Mouse (Mus musculus): ENCODE measurements around the gene Smyd1.
"Not testable (repeated sequence)": the region's sequence is repeated elsewhere in the genome, so short reads cannot be mapped to it uniquely, and the experiment has no call there.

The Smyd1 gene

DNA sequence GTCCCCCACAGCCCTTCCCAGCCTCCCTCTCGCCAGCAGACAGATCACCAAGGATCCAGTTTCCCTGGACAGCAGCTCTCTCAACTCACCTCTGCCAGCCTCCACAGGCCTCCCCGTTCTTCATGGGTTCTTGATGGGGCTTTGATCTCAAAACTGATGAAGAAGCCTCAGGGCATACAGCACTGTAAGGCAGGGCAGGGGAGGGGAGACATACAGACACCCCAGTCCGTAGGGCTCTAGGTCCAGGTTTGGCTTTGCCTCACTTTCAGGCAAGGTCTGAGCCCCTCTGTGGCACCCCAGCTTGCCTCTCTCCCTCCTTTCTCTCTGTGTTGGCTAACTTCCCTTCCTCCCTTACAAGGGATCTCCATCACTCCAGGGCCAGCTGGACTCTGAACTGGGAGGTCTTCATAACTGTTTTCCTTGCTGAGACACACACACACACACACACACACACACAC is at the start of gene Smyd1:
Gene Smyd1, minus strand, starts transcription at position 408 of the 458 bp plus-strand sequence.
- no peak for DNase-seq

- no peak for DNase-seq
Observed at GRCm38 (mm10) chr6:71371085-71371605, 49.1 kb upstream of the Smyd1 start.

- no peak for DNase-seq
Observed at GRCm38 (mm10) chr6:71369416-71369815, 47.4 kb upstream of the Smyd1 start.

DNA sequence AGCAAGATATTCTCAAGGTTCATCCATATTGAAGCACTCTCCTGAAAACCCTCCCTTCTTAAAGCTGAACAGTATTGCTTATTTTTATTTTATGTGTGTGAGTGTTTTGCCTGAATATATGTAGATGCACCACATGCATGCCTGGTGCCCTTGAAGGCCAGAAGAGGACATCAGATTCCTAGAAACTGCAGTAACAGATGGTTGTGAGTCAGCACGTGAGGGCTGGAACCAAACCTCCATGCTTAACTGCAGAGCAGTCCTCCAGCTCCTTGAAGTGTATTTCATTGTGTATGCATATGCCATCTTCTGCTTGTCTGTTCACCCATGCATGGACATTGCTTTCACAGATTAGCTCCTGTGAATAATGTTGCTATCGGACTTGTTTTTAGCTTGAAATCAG is 42.0 kb upstream of the Smyd1 start:
- no peak for DNase-seq

GRCm38 (mm10) chr6:71361156-71361670 is 39.2 kb upstream of the Smyd1 start:
- no peak for DNase-seq

DNA sequence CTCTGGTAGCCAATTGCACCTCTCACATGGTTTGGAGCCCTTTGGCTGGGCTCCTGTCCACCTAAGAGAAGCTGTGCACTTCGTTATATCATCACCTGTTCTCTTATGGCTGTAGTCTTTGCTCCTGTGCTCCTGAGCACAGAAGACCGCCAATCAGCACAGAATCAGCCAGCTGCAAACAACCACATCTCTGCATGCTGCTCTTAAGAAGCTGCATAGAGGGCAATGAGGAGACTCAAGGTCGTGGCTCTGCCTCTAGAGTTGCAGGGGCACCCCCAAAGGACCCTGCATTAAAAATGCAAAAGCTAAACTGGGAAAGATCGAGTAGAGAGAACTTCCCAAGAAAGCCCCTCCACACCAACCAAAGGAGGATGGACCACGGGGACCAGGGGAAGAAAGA is 38.7 kb upstream of the Smyd1 start:
- DNase-seq, result no peak

DNA sequence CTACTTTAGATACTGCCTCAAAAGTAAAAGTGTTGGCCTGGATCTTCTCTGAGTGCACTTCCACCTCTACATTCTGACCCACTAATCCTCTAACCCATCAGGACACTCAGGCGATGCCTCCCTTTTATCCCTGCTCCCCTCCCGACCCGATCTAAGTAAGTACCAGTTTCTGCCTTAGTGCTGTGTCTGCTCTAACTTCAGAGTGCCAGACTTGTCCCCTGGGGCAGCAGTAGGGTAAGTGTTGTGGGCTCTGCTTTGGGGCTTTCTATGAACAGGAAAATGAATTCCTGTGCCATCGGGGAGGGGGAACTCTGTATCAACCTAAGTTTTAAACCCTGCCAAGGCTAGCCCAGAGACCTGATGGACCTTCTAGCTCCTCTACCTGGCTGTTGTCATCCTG is 38.2 kb upstream of the Smyd1 start:
- no peak for DNase-seq

DNA sequence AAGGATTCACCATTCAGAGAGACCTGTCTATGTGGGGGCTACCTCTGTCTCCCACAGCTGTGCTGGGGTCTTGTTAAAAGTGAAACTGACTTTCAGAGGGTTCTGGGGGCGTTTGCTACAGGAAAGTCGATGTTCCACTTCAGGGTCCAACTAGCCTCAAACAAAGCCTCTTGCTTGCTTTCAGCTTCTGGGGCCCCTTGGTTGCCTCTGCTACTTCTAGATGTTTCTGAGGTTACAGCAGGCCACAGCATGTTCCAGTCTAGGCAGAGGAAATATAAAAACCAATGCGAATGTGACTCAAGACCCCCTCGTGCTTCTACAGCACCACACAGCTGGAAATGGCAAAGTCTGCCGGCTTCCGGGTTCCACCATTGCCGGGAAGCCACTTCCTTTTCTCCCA is 35.5 kb upstream of the Smyd1 start:
- no peak for DNase-seq

- DNase-seq, result no peak
Observed at GRCm38 (mm10) chr6:71353722-71354121, 31.7 kb upstream of the Smyd1 start.

DNA sequence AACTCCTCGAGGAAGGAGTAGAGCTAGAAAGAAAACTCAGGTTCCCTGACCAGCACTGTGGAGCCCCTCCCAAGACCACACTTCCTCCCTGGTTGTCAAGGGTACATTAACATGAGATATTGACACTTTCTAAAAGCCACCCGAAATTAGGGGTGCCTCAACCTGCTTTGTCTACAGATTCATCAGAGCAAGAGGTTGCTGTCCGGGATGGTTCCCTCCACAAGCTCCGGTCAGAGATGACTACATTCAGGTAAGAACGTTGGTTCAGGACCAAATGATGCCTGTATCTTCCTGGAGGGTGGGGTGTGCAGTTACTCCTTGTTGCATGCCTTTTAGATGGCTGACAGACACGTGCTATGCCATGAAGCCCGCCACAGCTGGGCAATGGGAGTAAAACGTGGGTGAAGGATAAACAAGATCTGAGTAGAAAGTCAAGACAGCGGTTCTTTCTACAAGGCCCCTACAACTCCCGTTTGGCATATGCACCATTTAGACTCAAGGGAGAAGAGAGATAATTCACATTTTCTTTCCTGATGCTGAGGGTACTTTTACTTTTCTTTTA is 30.9 kb upstream of the Smyd1 start:
- DNase-seq, result no peak

GRCm38 (mm10) chr6:71352201-71352600 is 30.2 kb upstream of the Smyd1 start:
- DNase-seq, result no peak

GRCm38 (mm10) chr6:71351201-71351600 is 29.2 kb upstream of the Smyd1 start:
- no peak for DNase-seq

DNA sequence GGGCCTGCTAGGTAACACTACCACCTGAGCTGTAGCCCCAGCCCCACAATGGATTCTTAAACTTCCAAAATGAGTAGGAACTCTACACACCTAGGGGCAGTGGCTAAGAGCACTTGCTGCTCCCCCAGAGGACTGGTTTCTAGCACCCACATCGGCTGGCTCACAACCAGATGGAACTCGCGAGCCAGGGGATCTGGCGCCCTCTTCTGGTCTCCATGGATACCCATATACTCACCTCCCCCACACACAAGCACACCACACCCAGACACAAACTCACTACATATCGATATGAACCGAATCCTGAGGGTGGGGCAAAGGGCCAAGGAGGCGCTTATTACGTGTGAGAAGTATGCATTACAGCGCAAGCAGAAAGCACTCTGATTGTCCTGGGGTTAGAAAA is 26.0 kb upstream of the Smyd1 start:
- no peak for DNase-seq

GRCm38 (mm10) chr6:71341179-71341578 is 19.1 kb upstream of the Smyd1 start:
- DNase-seq, result no peak

- DNase-seq, result no peak
Observed at GRCm38 (mm10) chr6:71339351-71339750, 17.3 kb upstream of the Smyd1 start.

DNA sequence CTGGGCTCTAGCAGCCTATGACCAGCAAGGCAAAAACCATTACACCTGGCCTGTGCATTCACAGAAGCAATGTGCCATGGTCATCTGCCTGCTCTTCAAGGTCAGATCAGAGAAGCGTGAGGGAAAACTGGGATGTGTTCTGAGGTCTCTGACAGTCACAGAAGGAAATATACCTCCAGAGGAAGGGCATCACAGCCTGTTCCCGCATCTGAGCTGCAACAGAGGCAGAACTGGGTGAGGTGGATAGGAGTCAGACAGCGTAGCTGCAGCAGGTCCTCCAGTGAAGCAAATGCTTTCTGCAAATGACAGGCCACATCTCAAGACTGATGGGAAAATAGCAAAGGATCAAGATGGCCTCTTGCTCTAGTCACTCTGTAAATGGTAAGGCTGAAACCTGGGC is 16.9 kb upstream of the Smyd1 start:
- DNase-seq, result no peak

DNA sequence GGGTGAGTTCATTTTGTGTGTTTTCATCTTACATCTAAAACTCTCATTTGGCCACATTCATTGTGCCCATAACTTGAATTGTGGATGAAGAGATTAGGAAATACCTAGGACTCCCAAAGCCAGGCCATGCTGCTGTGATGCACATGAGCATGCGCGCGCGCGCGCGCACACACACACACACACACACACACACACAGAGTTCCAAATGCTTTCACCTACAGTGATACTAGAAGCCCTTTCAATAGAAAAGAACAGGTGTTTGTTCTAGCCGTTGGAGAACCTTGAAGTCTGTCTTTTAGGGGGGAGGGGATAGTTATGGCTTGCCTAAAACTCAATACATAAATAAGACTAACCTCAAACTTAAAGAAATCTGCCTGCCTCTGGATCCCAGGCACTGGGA is 15.6 kb upstream of the Smyd1 start:
- no peak for DNase-seq

DNA sequence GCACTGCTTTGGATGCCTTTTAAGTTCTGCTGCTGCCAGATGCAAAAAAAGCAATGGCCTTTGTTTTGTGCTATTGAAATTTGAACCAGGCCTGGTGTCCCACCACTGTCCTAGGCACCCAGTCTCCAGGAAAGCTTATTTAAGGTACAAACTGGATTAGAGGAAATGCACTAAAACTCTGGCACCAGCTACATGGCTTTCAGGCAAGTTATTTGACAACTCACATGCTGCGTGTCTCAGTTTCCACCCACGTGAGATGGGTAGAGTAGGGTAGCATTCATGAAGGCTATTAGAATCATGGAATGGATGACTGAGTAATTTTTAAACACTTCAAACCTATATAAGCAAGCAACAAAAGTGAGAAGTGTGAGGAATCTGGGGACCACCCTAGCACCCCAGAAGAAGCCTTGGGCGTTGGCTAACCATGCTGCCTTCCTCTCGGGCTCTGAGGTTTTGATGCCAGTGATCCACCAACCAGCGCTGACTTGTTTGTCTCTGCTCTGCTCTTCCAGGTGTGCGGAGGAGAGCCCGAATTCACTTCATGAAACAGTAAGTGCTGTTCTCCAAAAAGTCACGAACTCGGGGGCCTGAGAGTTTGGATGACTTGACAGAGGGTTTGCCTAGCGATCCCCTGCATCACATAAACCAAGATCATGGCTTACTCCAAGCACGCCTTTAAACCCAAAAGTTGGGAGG is 11.7 kb upstream of the Smyd1 start:
- no peak for DNase-seq

DNA sequence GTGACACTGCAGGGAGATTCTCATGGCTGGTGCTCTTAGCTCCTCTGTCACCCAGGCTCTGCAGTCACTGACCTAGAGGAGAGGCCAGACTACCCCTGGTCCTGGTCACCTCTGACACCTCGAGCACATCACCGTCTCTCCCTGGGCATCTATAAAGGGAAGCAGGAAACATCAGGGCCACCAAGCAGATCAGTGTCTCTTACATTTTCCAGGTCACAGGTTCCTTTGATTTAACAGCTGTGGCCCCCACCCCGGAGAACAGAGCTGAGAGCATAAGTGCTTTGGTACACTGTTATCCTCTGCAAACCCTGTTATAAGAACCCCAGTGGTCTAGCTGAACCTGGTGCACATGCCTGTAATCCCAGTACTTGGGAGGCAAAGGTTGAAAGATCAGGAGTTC is 11.0 kb upstream of the Smyd1 start:
- no peak for DNase-seq

DNA sequence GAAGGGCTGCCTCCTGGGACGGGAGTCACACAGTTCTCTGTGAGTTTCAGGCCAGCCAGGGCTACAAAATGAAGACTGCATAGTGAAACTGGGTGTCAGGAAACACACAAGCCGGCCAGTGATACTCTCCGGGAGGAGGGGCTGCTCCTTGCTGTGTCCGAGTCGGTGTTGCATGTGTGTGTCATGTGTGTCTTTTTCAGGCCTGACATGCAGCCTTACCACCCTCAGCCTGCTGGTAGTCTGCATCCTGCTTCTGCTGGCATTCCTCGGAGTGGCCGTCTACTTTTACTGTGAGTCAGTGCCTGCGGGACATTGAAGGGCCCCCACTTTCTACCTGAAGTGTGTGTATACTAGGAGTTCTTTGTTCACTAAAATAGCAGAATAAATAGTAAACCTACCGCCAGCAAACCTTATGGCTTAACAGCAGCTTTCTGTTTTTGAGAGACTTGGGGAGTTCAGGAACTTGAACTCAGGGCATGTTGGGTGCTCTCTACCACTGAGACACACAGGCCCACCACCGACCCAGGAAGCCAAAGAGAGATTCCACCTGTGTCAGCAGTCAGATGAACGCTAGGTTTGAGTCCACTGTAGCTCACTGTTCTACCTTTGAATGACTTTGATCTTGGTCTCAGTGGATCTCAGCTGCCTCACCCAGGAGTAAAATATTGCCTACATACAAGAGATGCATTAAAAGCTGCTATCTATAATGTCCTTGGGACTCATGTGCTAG is 10.4 kb upstream of the Smyd1 start:
- no peak for DNase-seq

- not testable (repeated sequence) for DNase-seq
Observed at GRCm38 (mm10) chr6:71331491-71331890, 9.5 kb upstream of the Smyd1 start.

- no peak for DNase-seq
Observed at GRCm38 (mm10) chr6:71330486-71330885, 8.5 kb upstream of the Smyd1 start.

- no peak for DNase-seq
Observed at GRCm38 (mm10) chr6:71329881-71330280, 7.8 kb upstream of the Smyd1 start.

DNA sequence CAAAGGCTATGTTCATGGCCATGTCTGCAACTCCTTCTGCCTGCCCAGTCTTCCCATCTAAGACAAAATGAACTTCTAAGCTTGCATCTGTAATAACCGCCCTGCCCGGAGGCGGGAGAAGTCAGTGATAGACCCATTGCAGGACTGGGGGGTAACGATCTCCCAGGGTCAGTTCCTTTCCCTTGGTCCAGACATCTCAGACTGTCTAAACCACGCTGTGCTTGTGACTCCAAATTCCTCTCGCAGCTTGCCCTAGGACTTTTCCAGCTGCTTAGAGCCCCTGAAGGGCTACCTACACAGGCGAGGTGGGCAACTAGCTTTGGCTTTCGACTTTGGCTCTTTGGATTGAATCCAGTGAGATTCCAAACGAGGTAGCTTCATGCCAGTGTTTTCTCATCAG is 2.8 kb upstream of the Smyd1 start:
- no peak for DNase-seq

Measured in lung, postnatal 10 days (tissue).